Mouse (Mus musculus): ENCODE results near the gene Snd1.

DNA sequence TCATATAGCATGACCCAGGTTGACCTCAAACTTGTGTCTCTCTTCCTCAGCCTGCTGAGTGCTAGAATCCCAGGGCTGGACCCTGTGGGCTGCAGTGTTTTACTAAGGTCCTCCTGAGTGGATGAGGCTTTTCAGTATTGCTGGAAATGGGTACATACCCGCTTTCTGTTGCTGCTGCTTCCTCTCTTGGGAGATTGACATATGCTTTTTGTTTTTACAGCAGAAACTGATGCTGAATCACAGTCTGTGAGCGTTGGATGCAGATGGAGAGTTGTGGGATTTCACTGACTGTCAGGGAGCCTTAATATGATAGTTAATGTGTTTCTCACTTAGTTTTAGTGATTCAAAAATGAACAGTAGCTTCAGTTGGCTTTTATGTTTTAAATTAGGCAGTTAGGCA, 11.5 kb downstream of the Snd1 start:
- TF ChIP-seq CTCF (conservative IDR thresholded peaks at IDR 0.05; ENCODE audit: low read length) (no peak), NANOG (IDR thresholded peaks at IDR 0.05; ENCODE audit: borderline replicate concordance, low read length) (no peak)

All from E14TG2a.4 (cell line).